Mouse (Mus musculus): ENCODE measurements at regions not wholly inside any gene's neighbourhood (a gene's known extent, or its start where the extent isn't known, plus 50 kb on each side); places are given as distances from the start of the nearest gene placed in this dataset.

DNA sequence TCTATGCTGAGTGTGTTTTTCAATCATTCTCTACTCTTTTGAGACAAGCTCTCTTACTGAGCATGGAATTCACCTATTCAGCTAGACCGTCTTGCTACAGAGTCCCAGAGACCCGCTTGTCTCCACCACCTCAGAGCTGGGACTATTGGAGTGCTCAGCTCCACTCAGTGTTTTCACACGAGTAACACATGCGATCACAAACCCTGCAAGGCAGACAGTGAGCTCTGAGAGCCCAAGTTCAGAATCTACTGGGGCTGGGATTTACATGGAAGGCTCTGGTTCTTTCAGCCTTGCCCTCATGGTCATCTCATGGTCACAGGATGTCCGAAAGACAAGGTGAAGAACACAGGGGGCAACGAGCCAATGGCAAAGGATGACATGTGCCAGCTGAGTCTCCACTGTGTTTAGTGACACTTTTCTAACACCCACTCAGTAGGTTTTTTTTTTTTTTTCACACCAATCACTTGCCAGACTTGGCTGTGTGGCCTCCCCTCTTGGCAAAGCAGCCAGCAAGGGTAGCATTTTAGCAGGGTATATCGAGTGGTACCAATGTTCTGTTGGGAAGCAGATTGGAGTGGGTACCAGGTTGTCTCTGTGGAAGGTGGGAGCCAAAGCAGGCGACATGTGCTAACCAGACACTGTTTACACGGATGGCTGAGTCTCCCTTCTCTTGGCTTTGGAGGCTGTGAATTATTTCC lies 51.2 kb upstream of the Gtsf1l start:
- no peaks in the 10 kb centered on the region for H3K36me3 ChIP-seq
- H3K9ac ChIP-seq: no peak overlapping the region
- ATAC-seq (ENCODE audit: extremely low read depth, insufficient number of reproducible peaks, low FRiP score, low TSS enrichment): no peak
- H3K4me2 ChIP-seq: no peak overlapping the region
- H3K27ac ChIP-seq (replicated peaks): no peak overlapping the region
- H3K4me1 ChIP-seq: no peaks in the 10 kb centered on the region
- WGBS: 74% methylated on average over 9 of the region's 9 CpGs
- H3K9me3 ChIP-seq: 0 out of 2 replicates have a peak, but pooled peaks cover 5% of the 10 kb centered on the region
- no peak overlapping the region for H3K4me3 ChIP-seq
- peaks cover 15% of the 10 kb centered on the region; the same call in 1 of the 2 replicates for H3K27me3 ChIP-seq (replicated peaks)

DNA sequence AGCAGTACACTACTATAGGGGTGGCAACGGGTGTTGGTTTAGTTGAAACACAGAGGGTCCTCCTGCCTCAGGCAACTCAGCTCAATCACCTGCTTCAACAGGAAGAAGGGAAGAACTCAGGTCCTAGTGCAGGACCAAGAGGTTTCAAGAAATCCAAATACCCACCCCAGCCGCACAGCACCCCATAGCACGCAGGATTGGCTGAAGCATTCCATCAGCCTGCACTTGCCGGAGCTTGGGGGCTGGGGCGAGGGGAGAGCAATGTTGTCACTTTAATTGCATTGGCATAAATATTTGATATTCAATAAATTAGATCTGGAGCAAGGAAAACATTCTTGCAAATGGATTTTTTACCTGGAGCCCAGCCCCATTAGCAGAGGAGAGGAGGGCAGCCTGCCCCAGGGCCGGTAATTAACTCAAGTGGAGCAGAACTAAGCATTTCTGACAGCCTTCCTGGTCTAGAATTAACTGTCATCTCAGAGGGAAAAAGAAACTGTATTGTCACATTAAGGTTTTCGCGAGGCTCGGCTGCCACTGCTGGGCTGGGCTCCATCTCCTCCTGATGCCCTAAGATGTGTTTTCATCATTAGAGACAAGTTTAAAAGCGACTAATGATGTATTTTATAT lies 55.2 kb upstream of the Gtsf1l start:
- 0 out of 2 replicates have a peak, but pooled peaks cover 11% of the 10 kb centered on the region for H3K9me3 ChIP-seq
- ATAC-seq (ENCODE audit: extremely low read depth, insufficient number of reproducible peaks, low FRiP score, low TSS enrichment): no peak
- peaks cover 22% of the 10 kb centered on the region; the same call in 1 of the 2 replicates for H3K27me3 ChIP-seq (replicated peaks)
- H3K9ac ChIP-seq: no peak overlapping the region
- H3K4me2 ChIP-seq: no peak overlapping the region
- H3K27ac ChIP-seq (replicated peaks): no peak overlapping the region
- H3K36me3 ChIP-seq: no peaks in the 10 kb centered on the region
- H3K4me1 ChIP-seq: no peaks in the 10 kb centered on the region
- WGBS: 69% methylated on average over 10 of the region's 10 CpGs
- no peak overlapping the region for H3K4me3 ChIP-seq

DNA sequence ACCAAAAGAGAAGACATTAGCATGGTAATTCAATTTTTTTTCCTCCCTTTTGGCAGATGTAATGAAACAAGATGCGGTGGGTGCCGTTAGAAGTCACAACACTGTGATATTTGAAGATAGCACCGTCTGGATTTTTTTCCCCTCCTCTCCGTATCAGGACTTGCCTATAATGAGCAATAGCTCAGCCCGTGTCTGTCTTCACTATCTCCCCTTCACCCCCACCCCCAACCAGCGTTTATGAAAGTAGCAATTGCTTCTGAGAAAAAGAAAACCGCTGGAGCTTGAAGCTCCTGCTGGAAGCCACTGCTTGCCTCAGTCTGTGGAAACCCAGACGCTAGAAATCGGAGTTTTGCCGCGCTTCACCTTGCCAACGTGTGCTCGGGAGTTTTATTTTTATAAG lies 55.8 kb upstream of the Gtsf1l start:
- ATAC-seq (ENCODE audit: extremely low read depth, insufficient number of reproducible peaks, low FRiP score, low TSS enrichment): no peak
- no peaks in the 10 kb centered on the region for H3K36me3 ChIP-seq
- H3K27ac ChIP-seq (replicated peaks): no peak overlapping the region
- peaks cover 22% of the 10 kb centered on the region; the same call in 1 of the 2 replicates for H3K27me3 ChIP-seq (replicated peaks)
- H3K4me2 ChIP-seq: no peak overlapping the region
- H3K4me1 ChIP-seq: no peaks in the 10 kb centered on the region
- H3K9me3 ChIP-seq: 0 out of 2 replicates have a peak, but pooled peaks cover 11% of the 10 kb centered on the region
- no peak overlapping the region for H3K9ac ChIP-seq
- 56% methylated on average over 13 of the region's 13 CpGs for WGBS
- no peak overlapping the region for H3K4me3 ChIP-seq

DNA sequence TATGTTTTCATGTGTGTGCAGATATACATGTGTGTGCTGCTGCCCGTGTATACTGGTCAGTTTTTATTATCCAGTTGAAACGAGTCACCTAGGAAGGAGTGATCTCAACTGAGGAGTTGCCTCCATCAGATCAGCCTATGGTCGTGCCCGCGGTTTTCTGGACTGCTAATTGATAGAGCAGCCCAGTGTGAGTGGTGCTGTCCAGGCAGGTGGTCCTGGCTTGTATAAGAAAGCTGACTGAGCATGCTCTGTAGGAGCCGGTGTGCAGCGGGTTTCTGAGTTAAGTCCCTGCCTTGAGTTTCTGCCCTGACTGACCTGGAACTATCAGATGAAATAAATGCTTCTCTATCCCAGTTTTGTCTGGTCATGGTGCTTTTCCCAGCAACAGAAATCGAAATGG lies 56.9 kb upstream of the Tox2 start:
- H3K4me3 ChIP-seq: no peak overlapping the region
- H3K4me1 ChIP-seq: no peaks in the 10 kb centered on the region
- peaks cover 22% of the 10 kb centered on the region; the same call in 1 of the 2 replicates for H3K27me3 ChIP-seq (replicated peaks)
- 76% methylated on average over 8 of the region's 8 CpGs for WGBS
- no peak for ATAC-seq (ENCODE audit: extremely low read depth, insufficient number of reproducible peaks, low FRiP score, low TSS enrichment)
- no peak overlapping the region for H3K27ac ChIP-seq (replicated peaks)
- H3K9ac ChIP-seq: no peak overlapping the region
- no peak overlapping the region for H3K4me2 ChIP-seq
- H3K9me3 ChIP-seq: 0 out of 2 replicates have a peak, but pooled peaks cover 6% of the 10 kb centered on the region
- no peaks in the 10 kb centered on the region for H3K36me3 ChIP-seq

DNA sequence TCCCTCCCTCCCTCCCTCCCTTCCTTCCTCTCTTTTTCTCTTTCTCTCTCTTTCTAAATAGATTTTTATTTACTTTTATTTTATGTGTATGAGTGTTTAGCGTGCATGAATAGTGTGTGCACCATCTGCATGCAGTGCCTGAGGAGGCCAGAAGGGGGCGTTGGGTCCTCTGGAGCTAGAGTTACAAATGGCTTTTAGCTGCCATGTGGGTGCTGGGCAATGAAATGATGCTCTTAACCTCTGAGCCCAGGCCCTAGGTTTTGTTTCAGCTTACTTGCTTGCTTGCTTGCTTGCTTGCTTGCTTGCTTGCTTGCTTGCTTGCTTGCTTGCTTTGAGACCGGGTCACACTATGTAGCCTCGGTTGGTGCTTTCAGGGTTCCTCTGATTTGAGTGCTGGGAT lies 56.4 kb upstream of the Tox2 start:
- no peaks in the 10 kb centered on the region for H3K4me1 ChIP-seq
- H3K27me3 ChIP-seq (replicated peaks): peaks cover 22% of the 10 kb centered on the region; the same call in 1 of the 2 replicates
- no peak overlapping the region for H3K4me3 ChIP-seq
- H3K4me2 ChIP-seq: no peak overlapping the region
- WGBS: 73% methylated on average over 4 of the region's 4 CpGs
- no peak overlapping the region for H3K27ac ChIP-seq (replicated peaks)
- H3K9me3 ChIP-seq: 0 out of 2 replicates have a peak, but pooled peaks cover 6% of the 10 kb centered on the region
- no peaks in the 10 kb centered on the region for H3K36me3 ChIP-seq
- no peak for ATAC-seq (ENCODE audit: extremely low read depth, insufficient number of reproducible peaks, low FRiP score, low TSS enrichment)
- H3K9ac ChIP-seq: no peak overlapping the region

DNA sequence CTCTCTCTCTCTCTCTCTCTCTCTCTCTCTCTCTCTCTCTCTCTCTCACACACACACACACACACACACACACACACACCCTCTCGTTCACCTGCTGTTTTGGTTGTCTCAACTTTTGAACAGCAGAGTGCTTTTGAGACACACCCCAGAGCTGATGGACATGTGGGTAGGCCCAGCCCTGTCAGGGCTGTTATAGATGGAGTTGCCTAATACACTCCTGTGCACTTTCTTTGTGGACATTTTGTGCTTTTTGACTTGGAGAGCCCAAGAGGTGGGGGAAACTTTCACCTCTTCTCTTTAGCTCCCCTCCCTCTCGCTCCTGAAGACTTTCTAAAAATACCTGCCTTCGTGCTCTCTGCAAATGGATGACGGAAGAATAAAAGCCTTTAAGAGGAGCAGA lies 55.5 kb upstream of the Tox2 start:
- H3K9me3 ChIP-seq: 0 out of 2 replicates have a peak, but pooled peaks cover 6% of the 10 kb centered on the region
- no peaks in the 10 kb centered on the region for H3K4me1 ChIP-seq
- ATAC-seq (ENCODE audit: extremely low read depth, insufficient number of reproducible peaks, low FRiP score, low TSS enrichment): no peak
- H3K4me2 ChIP-seq: no peak overlapping the region
- no peak overlapping the region for H3K27ac ChIP-seq (replicated peaks)
- 55% methylated on average over 4 of the region's 4 CpGs for WGBS
- no peak overlapping the region for H3K4me3 ChIP-seq
- H3K36me3 ChIP-seq: no peaks in the 10 kb centered on the region
- H3K27me3 ChIP-seq (replicated peaks): peaks cover 17% of the 10 kb centered on the region
- no peak overlapping the region for H3K9ac ChIP-seq

DNA sequence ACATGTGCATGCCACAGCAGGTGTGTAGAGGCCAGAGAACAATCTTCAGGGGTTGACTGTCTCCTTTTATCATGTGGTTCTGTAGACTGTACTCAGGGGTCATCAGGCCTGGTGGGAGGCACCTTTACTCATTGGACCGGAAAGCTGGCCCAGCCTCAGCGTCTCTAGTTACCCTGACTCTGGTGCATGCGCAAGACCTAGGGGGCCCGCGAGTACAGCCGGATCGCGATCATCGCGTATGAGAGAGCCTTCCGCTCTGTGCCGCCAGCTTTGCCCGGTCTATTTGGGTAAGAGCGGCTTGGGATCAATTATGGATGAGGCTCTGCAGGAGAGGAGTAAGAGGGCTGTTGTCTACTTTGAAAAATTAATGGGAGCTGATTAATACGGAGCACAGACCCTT lies 51.9 kb upstream of the Tox2 start:
- no peak overlapping the region for H3K9ac ChIP-seq
- ATAC-seq (ENCODE audit: extremely low read depth, insufficient number of reproducible peaks, low FRiP score, low TSS enrichment): no peak
- peak overlapping the region; percentile 22; the same call in 1 of the 2 replicates for H3K4me2 ChIP-seq
- no peak overlapping the region for H3K4me3 ChIP-seq
- no peaks in the 10 kb centered on the region; the same call in 1 of the 2 replicates for H3K27me3 ChIP-seq (replicated peaks)
- no peaks in the 10 kb centered on the region for H3K4me1 ChIP-seq
- no peak overlapping the region for H3K27ac ChIP-seq (replicated peaks)
- H3K36me3 ChIP-seq: no peaks in the 10 kb centered on the region
- 71% methylated on average over 15 of the region's 15 CpGs for WGBS
- H3K9me3 ChIP-seq: 0 out of 2 replicates have a peak, but pooled peaks cover 6% of the 10 kb centered on the region

DNA sequence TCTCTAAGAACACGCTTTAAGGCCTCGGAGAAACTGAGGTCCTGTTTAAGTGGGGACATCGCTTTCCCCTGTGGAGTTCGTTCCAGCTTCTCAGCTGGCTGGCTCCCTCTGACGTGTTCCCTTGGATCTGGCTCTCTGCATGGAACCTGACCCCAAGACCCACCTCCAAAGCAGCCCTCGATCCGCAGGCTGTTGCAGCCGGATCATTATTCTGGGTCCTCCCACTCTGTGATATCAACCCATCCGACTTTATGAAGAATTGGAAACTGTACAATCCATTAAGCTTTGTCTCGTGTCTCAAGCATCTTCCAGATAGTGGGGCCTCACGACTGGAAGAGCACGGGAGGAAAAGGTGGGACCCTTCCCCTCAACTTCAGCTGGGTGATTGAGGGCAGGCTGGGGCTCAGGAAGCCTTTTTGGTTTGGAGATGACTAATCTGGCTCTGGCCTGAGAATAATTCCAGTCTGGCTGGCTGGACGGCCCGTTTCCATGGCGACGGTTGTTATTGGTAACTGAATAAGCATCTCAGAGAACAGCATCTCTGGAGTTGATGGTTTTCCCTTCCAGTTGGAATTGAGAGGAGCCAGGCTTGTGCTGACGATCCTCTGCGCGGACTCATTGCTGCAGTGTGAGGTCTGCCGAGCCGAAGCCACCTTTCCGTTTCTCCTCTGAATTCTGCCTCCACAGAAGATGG lies 50.4 kb upstream of the Tox2 start:
- ATAC-seq (ENCODE audit: extremely low read depth, insufficient number of reproducible peaks, low FRiP score, low TSS enrichment): no peak
- 72% methylated on average over 22 of the region's 22 CpGs for WGBS
- Histone ChIP-seq H3K4me3 (no peak overlapping the region), H3K36me3 (no peaks in the 10 kb centered on the region), H3K27me3 (replicated peaks) (no peaks in the 10 kb centered on the region; the same call in 1 of the 2 replicates), H3K4me1 (no peaks in the 10 kb centered on the region), H3K4me2 (no peak overlapping the region), H3K9me3 (no peaks in the 10 kb centered on the region), H3K9ac (no peak overlapping the region), H3K27ac (replicated peaks) (no peak overlapping the region)
